Comparison of ENCODE assay signal across 8 mouse cellular contexts in the genomic region with DNA sequence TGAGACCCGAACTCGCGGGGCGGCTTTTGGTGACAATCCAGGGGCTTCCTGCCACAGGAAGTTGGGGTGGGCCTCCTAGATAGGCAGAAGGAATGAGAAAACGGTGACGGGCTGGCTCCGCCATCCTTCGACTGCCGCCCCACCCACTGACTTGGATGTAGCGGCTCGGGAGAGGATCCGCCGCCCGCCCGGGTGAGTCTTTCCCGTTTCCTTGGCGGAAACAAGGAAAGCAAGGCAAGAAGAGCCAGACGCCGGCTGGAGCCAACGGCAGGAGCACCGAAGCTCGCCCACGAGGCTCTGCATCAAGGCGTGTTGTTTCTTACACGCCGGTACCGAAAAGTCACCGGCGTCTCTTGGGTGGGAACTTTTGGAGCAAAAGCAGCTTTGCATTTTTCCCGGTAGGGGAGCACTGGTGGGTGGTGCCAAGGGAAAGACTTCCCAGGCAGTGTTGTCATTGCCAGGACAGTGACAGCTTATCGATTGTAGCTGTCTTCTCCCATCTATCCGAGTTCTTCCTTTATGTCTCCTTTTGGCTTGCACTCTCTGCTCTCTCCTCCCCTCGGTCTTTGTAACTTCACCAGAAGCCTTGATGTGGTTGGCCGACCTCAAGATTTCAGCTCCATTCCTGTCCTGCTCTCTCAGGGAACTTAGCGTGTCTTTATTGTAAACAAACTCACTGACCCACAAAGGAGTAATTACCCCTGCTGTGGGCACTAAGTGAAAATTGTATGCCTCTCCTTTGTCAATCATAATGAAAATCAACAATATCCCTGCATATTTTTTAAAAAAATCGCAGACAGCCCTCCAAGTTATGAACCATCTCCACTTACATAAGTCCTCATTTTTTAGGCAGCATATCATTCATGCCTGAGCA. TPM values are rescaled to one million over a fixed set of nuclear protein-coding genes. Genes with fewer than 3 reads are reported as not detected.
DNase-seq lines count a peak whose midpoint lies in the region; ATAC-seq and TF ChIP-seq lines count a peak whose summit lies in the region.

No protein-coding gene starts in this region.

- no peaks in the 10 kb centered on the region for H3K9me3 ChIP-seq in hindbrain, embryonic 12.5 days (replicated peaks)
- no peaks in the 10 kb centered on the region for H3K9me3 ChIP-seq in megakaryocyte, embryonic 14.5 days

- 0 out of 2 replicates have a peak, but pooled peaks cover 3% of the 10 kb centered on the region for H3K36me3 ChIP-seq in thymus, adult 2 months (ENCODE audit: control insufficient read depth, insufficient read depth, low read length)
- no peaks in the 10 kb centered on the region; the same call in 1 of the 2 replicates for H3K36me3 ChIP-seq in hindbrain, embryonic 12.5 days
- peaks cover 30% of the 10 kb centered on the region for H3K36me3 ChIP-seq in megakaryocyte, embryonic 14.5 days (replicated peaks; ENCODE audit: low read length)

- no peaks in the 10 kb centered on the region for H3K27me3 ChIP-seq in cerebellum, adult 2 months (ENCODE audit: control insufficient read depth, insufficient read depth, low read length)
- no peaks in the 10 kb centered on the region for H3K27me3 ChIP-seq in thymus, adult 2 months (ENCODE audit: control insufficient read depth, insufficient read depth, low read length)
- no peaks in the 10 kb centered on the region for H3K27me3 ChIP-seq in hindbrain, embryonic 12.5 days
- H3K27me3 ChIP-seq in megakaryocyte, embryonic 14.5 days (replicated peaks) = no peaks in the 10 kb centered on the region

- H3K9ac ChIP-seq in hindbrain, embryonic 12.5 days = peak overlapping the region; percentile 91

- no peak for TF ChIP-seq CTCF in cerebellum, adult 2 months (IDR thresholded peaks at IDR 0.05; ENCODE audit: borderline replicate concordance, insufficient read depth, low read depth, low read length)
- TF ChIP-seq CTCF in thymus, adult 2 months (IDR thresholded peaks at IDR 0.05; ENCODE audit: borderline replicate concordance, control insufficient read depth, extremely low read depth, insufficient read depth, low read length, poor library complexity) = 0 out of 2 replicates have a peak, but pooled peaks have one; percentile 5

- H3K4me3 ChIP-seq in cerebellum, adult 2 months (replicated peaks; ENCODE audit: insufficient read depth, low read depth, low read length) = peak overlapping the region; percentile 79
- H3K4me3 ChIP-seq in thymus, adult 2 months (ENCODE audit: control insufficient read depth, insufficient read depth, low read length) = peak overlapping the region; percentile 97
- H3K4me3 ChIP-seq in hindbrain, embryonic 12.5 days = peak overlapping the region; percentile 91
- H3K4me3 ChIP-seq in megakaryocyte, embryonic 14.5 days (replicated peaks) = peak overlapping the region; percentile 98

- TF ChIP-seq POLR2A in cerebellum, adult 2 months (IDR thresholded peaks at IDR 0.05; ENCODE audit: borderline replicate concordance, insufficient read depth, low read length) = no peak
- TF ChIP-seq POLR2A in thymus, adult 2 months (IDR thresholded peaks at IDR 0.05; ENCODE audit: control insufficient read depth, extremely low read depth, insufficient read depth, low read length, poor library complexity) = no peak

- ATAC-seq in hindbrain, embryonic 12.5 days (ENCODE audit: low FRiP score) = peak; percentile 79

- no peak for DNase-seq in cerebellum, adult 2 months
- no peak for DNase-seq in cerebellum, adult 11 months
- DNase-seq in thymus, adult 2 months = no peak
- no peak for DNase-seq in thymus, postnatal 36 days
- no peak for DNase-seq in right cerebral cortex, postnatal 4 days
- DNase-seq in ovary, postnatal 14 days (ENCODE audit: low spot score) = no peak

- H3K27ac ChIP-seq in cerebellum, adult 2 months (ENCODE audit: insufficient read depth, low read length) = peak overlapping the region; percentile 16; the same call in 1 of the 2 replicates
- peak overlapping the region; percentile 80 for H3K27ac ChIP-seq in thymus, adult 2 months (ENCODE audit: control insufficient read depth, insufficient read depth, low read length)
- peak overlapping the region; percentile 96 for H3K27ac ChIP-seq in hindbrain, embryonic 12.5 days

- peak overlapping the region; percentile 89 for H3K4me2 ChIP-seq in hindbrain, embryonic 12.5 days (replicated peaks)

- H3K4me1 ChIP-seq in cerebellum, adult 2 months (ENCODE audit: control insufficient read depth, insufficient read depth, low read length) = peaks cover 3% of the 10 kb centered on the region; the same call in 1 of the 2 replicates
- peaks cover 5% of the 10 kb centered on the region; the same call in 1 of the 2 replicates for H3K4me1 ChIP-seq in thymus, adult 2 months (replicated peaks; ENCODE audit: control insufficient read depth, insufficient read depth, low read length)
- peaks cover 13% of the 10 kb centered on the region for H3K4me1 ChIP-seq in hindbrain, embryonic 12.5 days
- H3K4me1 ChIP-seq in megakaryocyte, embryonic 14.5 days = peaks cover 47% of the 10 kb centered on the region; the same call in 1 of the 2 replicates

- WGBS in cerebellum, adult 2 months = under 1% methylated on average over 36 of the region's 36 CpGs
- WGBS in thymus, adult 2 months = under 1% methylated on average over 36 of the region's 36 CpGs
- WGBS in hindbrain, embryonic 12.5 days = under 1% methylated on average over 35 of the region's 36 CpGs

RNA-seq across cellular contexts. Expression of gene Krit1, which starts 0.5 kb away (rescaled TPM):
- polyA plus RNA-seq in cerebellum, adult 2 months (2012; rRNA removed) = 40.5 and 41.6 TPM in 2 replicates
- 17.2 and 19.9 TPM in 2 replicates for polyA plus RNA-seq in thymus, adult 2 months (2012; rRNA removed)
- polyA plus RNA-seq in hindbrain, embryonic 12.5 days (2016; fragmentation: Nextera tagmentation; extraction: Ambion mirVana) = 75.2 and 80.2 TPM in 2 replicates
- 2.0 TPM in 1 of 2 replicates, not detected in the other for polyA plus RNA-seq in megakaryocyte, embryonic 14.5 days (2012; ENCODE audit: insufficient read depth, low replicate concordance)

RNA-seq across cellular contexts. Expression of gene Ankib1, which starts 0.8 kb away (rescaled TPM):
- polyA plus RNA-seq in cerebellum, adult 2 months (2012; rRNA removed) = 19.2 and 19.8 TPM in 2 replicates
- polyA plus RNA-seq in thymus, adult 2 months (2012; rRNA removed) = 10.4 and 10.5 TPM in 2 replicates
- 24.1 and 26.1 TPM in 2 replicates for polyA plus RNA-seq in hindbrain, embryonic 12.5 days (2016; fragmentation: Nextera tagmentation; extraction: Ambion mirVana)
- polyA plus RNA-seq in megakaryocyte, embryonic 14.5 days (2012; ENCODE audit: insufficient read depth, low replicate concordance) = 6.8 and 7.4 TPM in 2 replicates

RNA-seq across cellular contexts. Expression of gene Lrrd1, which starts 41.4 kb away (rescaled TPM):
- 0.10 and 0.14 TPM in 2 replicates for polyA plus RNA-seq in cerebellum, adult 2 months (2012; rRNA removed)
- polyA plus RNA-seq in thymus, adult 2 months (2012; rRNA removed) = 0.08 and 0.11 TPM in 2 replicates
- polyA plus RNA-seq in hindbrain, embryonic 12.5 days (2016; fragmentation: Nextera tagmentation; extraction: Ambion mirVana) = 0.14 TPM in 1 of 2 replicates, not detected in the other
- not detected in 2 replicates for polyA plus RNA-seq in megakaryocyte, embryonic 14.5 days (2012; ENCODE audit: insufficient read depth, low replicate concordance)

Comparison
In these comparisons a context has a peak if more than half of its experiments do, and no peak if none do; other contexts are left out.
1. H3K27ac ChIP-seq: peak in every context shown above with its lines; median percentile 96 in hindbrain, embryonic 12.5 days; 80 in thymus, adult 2 months; 16 in cerebellum, adult 2 months.